Mouse (Mus musculus) R1 (cell line): ENCODE measurements around the gene Prdm10.
A peak's percentile ranks its signal among the peaks of the same experiment; 100 is the strongest.

ENCODE experiments used
- DNase-seq: peaks from one replicate; pipeline ENCODE4 v3.0.0-alpha.2; 2018; ENCODE audit warnings: low read depth, low spot score

Prdm10 gene

GRCm38 (mm10) chr9:31262226-31263105, 17.9 kb upstream of the Prdm10 start:
- DNase-seq: no peak

DNA sequence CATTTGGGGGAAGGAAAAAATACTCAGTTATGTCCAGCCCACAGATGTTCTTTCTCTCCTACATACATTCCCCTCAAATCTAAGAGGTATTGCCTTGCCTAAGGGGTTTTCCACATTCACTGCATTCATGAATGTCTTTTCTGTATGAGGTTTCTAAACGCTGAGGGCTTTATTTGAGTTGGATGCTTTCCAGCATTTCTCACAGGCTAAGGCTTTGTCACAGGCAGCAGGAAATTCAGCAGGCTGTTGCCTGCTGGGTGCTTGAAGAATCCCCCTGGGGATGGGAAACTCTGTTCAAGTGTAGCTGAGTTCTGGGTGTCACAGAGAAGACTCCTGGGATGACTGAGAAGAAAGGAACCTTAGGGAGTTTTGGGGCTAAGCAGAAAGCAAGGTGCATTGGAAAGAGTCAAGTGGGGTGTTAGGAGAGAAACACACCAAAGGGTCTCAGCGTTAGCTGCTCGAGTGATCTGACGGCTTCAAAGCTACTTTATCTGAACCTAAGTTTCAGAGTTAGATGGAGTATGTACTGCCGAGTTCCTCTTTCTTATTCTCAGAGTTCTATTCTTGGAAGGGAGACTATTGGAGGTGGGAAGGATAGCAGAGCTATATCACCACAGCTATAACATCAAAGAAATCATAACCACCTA, 14.2 kb upstream of the Prdm10 start:
- DNase-seq: no peak

GRCm38 (mm10) chr9:31271221-31272015, 8.9 kb upstream of the Prdm10 start:
- DNase-seq: no peak

DNA sequence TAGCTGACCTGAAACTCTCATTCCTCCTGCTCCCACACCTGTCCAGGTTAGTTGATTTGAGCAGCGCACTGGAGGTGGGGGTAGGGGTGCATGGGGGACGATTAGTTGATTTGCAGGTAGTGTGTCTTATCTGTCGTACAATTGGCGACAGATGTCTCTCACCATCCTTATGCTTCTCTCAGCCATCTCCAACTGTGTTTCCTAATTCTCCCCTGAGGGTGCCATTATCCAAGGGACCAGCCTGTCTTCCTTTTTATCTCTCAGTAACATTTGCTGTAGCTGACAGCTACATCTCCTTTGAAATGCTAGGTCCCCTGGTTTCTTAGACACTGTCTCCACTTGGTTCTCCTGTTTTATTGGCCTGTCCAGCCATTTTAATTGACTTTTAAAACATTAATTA, 8.2 kb upstream of the Prdm10 start:
- DNase-seq: no peak

DNA sequence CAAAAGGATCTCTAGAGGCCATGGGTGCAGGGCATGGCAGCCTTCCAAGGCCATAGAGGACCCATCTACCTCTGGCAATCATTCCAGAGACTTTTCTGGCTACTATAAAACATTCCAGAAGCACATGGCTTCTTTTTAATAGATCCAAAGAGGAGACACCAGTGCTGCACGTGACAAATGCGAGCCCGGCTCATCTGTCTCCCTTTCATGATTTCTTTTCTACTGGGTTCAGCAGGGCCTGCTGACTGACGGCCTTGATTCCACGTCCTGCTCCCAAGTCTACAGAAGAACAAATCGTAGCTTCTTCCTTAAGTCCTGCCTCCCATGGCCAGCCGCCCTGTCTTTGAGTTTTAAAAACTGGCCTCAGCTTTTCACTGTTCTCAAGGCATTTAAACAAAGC, 1.7 kb upstream of the Prdm10 start:
- DNase-seq: no peak

GRCm38 (mm10) chr9:31279306-31279705, 1.0 kb upstream of the Prdm10 start:
- no peak for DNase-seq

DNA sequence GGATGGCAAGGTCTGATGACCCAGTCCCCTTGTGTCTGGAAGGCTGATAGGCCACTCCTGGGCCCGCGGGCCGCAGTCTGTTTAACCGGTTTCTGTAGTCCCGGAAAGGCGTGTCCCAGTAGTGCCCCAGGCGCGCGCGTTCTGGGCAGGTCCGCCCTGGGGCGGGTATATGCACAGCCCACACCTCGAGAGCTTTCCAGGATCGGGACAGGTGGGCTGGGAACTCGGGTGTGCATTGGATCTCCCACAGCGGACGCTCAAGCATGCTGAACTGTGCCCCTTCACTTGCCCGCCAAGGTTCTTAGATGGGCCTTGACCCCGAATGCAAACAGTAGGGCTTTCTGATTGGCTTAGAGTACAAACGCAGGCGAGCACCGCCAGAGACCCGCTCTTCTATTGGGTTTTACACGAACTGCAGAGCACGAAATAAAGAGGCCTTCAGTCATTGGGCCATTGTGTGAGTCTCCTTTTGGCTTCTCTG, 413 bp upstream of the Prdm10 start:
- DNase-seq: peak; percentile 99

GRCm38 (mm10) chr9:31281011-31281662, 799 bp downstream of the Prdm10 start:
- peak; percentile 70 for DNase-seq

GRCm38 (mm10) chr9:31281663-31282015, 1.3 kb downstream of the Prdm10 start:
- peak; percentile 53 for DNase-seq

DNA sequence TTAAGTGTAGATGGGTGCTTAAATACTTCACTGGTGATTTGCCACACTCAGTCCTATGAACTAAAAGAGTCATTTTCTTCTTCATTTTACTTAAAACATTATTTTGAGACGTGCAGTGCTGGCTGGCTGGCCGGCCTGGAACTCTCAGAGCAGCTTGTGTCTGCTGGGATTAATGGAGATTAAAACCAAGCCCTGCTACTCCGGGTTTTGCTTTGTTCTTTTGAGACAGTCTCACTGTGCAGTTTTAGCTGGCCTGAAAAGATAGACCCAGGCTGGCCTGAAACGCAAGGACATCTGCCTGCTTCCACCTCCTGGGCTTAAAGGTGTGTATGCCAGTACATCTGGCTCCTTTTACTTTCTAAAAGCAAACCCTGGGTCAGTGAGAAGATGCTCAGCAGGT, 2.2 kb downstream of the Prdm10 start:
- DNase-seq: no peak

- no peak for DNase-seq
Measured at GRCm38 (mm10) chr9:31283044-31283443, 2.7 kb downstream of the Prdm10 start.

GRCm38 (mm10) chr9:31283911-31284310, 3.6 kb downstream of the Prdm10 start:
- peak; percentile 82 for DNase-seq

- no peak for DNase-seq
Measured at GRCm38 (mm10) chr9:31290201-31290862, 10.0 kb downstream of the Prdm10 start.

DNA sequence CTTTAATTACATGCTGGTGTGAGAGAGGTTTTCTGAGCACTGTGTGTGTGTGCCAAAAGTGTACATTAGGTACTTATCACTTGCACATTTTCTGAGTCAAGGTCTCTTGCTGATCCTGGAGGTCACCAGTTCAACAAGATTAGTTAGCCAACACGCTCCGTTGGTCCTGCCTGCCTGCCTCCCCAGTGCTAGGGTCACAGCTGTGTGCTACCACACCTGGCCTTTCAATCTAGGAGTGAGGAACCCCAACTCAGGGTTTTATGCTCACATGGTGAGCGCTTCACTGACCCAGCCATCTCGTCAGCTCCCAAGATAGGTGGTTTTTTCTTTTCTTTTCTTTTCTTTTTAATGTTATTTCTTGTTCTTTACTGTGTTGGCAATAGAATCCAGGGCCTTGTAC, 11.6 kb downstream of the Prdm10 start:
- no peak for DNase-seq

DNA sequence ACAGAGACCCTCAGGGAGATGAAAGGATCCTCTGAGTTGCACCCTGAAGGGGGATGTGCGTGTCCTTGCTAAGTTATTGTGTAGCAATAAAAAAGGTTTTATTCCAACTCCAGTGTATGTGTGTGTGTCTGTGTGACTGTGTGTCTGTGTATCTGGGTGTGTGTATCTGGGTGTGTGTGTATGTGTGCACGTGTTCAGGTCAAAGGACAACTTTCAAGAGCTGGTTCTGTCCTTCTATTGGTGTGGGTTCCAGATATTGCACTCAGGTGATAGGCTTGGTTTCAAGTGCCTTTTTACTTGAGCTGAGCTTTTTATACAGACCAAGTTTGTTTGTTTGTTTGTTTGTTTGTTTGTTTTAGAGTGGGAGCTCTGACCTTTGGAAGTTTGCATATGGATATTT, 12.9 kb downstream of the Prdm10 start:
- no peak for DNase-seq

GRCm38 (mm10) chr9:31295311-31295710, 15.0 kb downstream of the Prdm10 start:
- DNase-seq: no peak

- DNase-seq: no peak
Measured at GRCm38 (mm10) chr9:31296293-31296692, 16.0 kb downstream of the Prdm10 start.

DNA sequence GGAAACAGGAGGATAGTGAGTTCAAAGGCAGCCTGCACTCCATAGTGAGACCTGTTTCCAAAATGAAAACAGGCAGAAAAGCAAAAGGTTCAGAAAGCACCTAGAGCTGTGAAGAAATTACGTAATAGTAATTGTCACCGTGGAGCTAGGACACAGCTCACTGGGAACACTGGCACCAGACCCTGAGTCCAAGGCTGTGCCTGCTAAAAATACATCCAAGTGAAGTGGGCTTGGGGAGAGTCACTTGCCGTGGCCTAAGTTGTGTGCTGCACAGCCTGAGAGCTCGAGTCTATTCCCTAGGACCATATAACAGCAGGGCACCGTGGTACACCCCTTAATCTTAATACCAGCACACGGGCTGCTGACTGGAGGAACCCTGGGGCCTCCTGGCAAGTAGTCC, 18.4 kb downstream of the Prdm10 start:
- no peak for DNase-seq

DNA sequence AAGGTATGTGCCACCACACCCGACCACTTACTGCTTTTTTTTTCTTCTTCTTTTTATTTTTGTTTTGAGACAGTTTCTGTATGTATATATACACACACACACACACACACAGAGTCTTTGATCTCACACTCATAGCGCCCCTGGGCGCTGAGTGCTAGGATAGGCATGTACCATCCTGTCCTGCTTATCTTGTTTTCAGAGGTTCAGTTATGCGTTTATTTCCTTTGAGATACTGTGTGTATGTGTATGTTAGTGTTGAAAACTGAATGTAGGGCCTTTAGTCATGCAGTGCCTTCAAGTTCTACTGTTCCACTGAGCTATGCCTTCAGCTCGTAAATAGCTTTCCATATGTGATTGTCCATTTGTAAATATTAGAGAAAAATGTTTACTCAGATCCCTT, 20.2 kb downstream of the Prdm10 start:
- DNase-seq: no peak

- DNase-seq: no peak
Measured at GRCm38 (mm10) chr9:31301107-31301506, 20.8 kb downstream of the Prdm10 start.
